Mouse (Mus musculus) limb, embryonic 12.5 days (tissue): ENCODE data around the gene Gm20388. TPM values are rescaled to one million over a fixed set of nuclear protein-coding genes. Genes with fewer than 3 reads are reported as not detected.

ENCODE experiments used
- ATAC-seq: fragments of 200-750 bp; cut with Nextera tagmentation; 2 replicates; pipeline ENCODE4 v1.8.0; 2017; ENCODE audit warnings: low read depth, moderate TSS enrichment; ENCODE audit not compliant: insufficient number of reproducible peaks, insufficient read depth, low FRiP score, low TSS enrichment
- H3K27ac ChIP-seq: fragments of 300-500 bp; sonication (generic); 2 replicates; pipeline ENCODE4 v1.5.1; 2016; ENCODE audit warnings: mild to moderate bottlenecking, moderate library complexity
- H3K27me3 ChIP-seq: fragments of 300-500 bp; sonication (generic); 2 replicates; pipeline ENCODE4 v1.6.1; 2016; ENCODE audit warnings: mild to moderate bottlenecking, moderate library complexity
- H3K36me3 ChIP-seq: fragments of 300-500 bp; sonication (generic); 2 replicates; pipeline ENCODE4 v1.6.1; 2016; ENCODE audit warnings: mild to moderate bottlenecking, moderate library complexity
- H3K4me1 ChIP-seq: fragments of 300-500 bp; sonication (generic); replicated peaks from 2 replicates; pipeline ENCODE4 v1.6.1; 2016
- H3K4me2 ChIP-seq: fragments of 300-500 bp; sonication (generic); 2 replicates; pipeline ENCODE4 v1.6.1; 2016; ENCODE audit warnings: mild to moderate bottlenecking, moderate library complexity
- H3K4me3 ChIP-seq: fragments of 300-500 bp; sonication (generic); replicated peaks from 2 replicates; pipeline ENCODE4 v1.5.1; 2016; ENCODE audit warnings: mild to moderate bottlenecking
- H3K9ac ChIP-seq: fragments of 300-500 bp; sonication (generic); replicated peaks from 2 replicates; pipeline ENCODE4 v1.6.1; 2016; ENCODE audit warnings: mild to moderate bottlenecking, moderate library complexity
- H3K9me3 ChIP-seq: fragments of 300-500 bp; sonication (generic); 2 replicates; pipeline ENCODE4 v1.6.1; 2016; ENCODE audit warnings: mild to moderate bottlenecking, moderate library complexity
- WGBS: fragments of 180-500 bp; shearing (Covaris S2); methylation state at CpG from one replicate; pipeline ENCODE4 v1.1.7; 2016; 5-methylcytosine and 5-hydroxymethylcytosine counted together
- polyA plus RNA-seq: library from polyadenylated mRNA; unstranded; fragments of >200 nt; fragmentation: Nextera tagmentation; extraction: Ambion mirVana; gene quantifications from 2 replicates; pipeline ENCODE4 v1.2.1, GENCODE M21; 2016

Gm20388 gene
- polyA plus RNA-seq, 1 experiment from 2014 or later: not detected

DNA sequence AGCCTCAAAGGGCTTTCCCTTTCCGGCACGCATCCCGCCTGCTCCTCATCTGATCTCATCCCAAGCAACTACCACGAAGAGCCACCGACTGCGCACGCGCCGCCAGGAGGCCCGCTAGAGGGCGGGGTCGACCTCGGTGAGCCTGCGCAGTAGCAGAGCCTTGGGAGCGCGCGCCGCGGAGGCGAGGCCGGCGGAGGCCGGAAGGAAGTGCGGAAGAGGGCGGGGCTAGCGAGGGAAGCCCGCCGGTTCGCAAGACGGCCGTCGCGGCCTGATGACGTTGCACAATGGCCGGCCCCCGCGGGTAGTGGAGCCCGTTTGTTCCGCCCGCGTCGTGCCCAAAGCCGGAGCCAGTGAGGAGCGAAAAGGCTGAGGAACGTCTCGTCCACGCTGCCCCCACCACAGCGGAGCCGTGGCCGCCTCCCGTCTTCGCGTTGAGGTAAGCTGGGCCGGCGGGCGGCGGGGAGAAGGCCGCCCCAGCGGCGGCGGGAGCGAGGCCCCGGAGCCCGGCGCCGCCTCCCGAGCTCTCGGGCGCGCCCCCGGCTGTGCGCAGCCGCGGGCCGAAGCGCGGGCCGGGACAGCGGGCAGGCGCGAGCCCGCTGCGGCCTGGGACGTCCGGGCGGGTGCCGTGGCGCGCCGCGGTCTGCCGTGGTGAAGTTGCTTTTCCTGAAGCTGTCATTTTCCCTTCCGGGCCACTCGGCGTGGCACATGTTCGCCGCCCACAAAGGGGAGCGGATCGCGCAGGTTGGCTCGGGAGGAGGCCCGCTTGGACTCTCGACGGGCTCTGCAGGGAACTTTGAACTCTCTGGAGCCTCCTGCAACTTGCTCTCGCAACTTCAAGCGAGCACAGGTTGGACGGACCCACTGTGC is 2466.0 kb downstream of the Gm20388 start, which contains the start of gene Zc3h18:
Zc3h18 (plus strand) TSS at position 245 of the 867 bp plus-strand sequence.
- peak; percentile 88 for ATAC-seq
- under 1% methylated on average over 105 of the region's 107 CpGs for WGBS
- Histone ChIP-seq H3K4me1 (peaks cover 23% of the 10 kb centered on the region), H3K4me2 (peak within 1 kb of the TSS; percentile 87), H3K9ac (peak within 1 kb of the TSS; percentile 87), H3K4me3 (peak within 1 kb of the TSS; percentile 89), H3K27me3 (no peaks in the 10 kb centered on the region), H3K27ac (peak within 1 kb of the TSS; percentile 93), H3K9me3 (no peaks in the 10 kb centered on the region), H3K36me3 (peaks cover 32% of the 10 kb centered on the region)

- ATAC-seq: no peak
- Histone ChIP-seq H3K9ac (no peak overlapping the region), H3K4me2 (no peak overlapping the region), H3K4me1 (peaks cover 5% of the 10 kb centered on the region), H3K36me3 (peaks cover 89% of the 10 kb centered on the region), H3K4me3 (no peak overlapping the region), H3K9me3 (no peaks in the 10 kb centered on the region), H3K27ac (no peak overlapping the region), H3K27me3 (no peaks in the 10 kb centered on the region)
- WGBS: 85% methylated on average over 4 of the region's 4 CpGs
Measured at GRCm38 (mm10) chr8:122383039-122383438, 2472.4 kb downstream of the Gm20388 start.

DNA sequence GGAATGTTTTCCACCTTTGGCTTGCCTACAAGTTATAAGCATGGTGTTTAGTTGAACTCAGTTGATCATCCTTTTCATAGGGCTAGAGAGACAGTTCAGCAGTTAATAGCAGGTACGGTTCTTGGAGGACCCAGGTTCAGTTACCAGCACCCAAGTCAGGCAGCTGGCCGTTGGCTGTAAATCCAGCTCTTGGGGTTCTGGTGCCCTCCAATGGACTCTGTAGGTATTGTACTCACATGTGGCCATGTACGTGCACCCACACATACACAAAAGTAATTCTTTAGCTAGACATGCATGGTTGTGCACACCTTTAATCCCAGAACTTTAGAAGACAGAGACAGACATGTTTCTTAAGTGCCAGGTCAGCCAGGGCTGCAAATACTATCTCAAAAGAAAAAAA is 2478.7 kb downstream of the Gm20388 start:
- 89% methylated on average over 3 of the region's 3 CpGs for WGBS
- H3K36me3 ChIP-seq: peaks cover 94% of the 10 kb centered on the region
- ATAC-seq: no peak
- H3K4me2 ChIP-seq: no peak overlapping the region
- no peak overlapping the region for H3K9ac ChIP-seq
- no peaks in the 10 kb centered on the region for H3K9me3 ChIP-seq
- H3K27me3 ChIP-seq: no peaks in the 10 kb centered on the region
- H3K27ac ChIP-seq: no peak overlapping the region
- H3K4me1 ChIP-seq: no peaks in the 10 kb centered on the region
- no peak overlapping the region for H3K4me3 ChIP-seq

- no peaks in the 10 kb centered on the region for H3K27me3 ChIP-seq
- no peak overlapping the region for H3K4me3 ChIP-seq
- no peak overlapping the region for H3K27ac ChIP-seq
- H3K4me2 ChIP-seq: no peak overlapping the region
- H3K4me1 ChIP-seq: no peaks in the 10 kb centered on the region
- peaks cover 91% of the 10 kb centered on the region for H3K36me3 ChIP-seq
- no peaks in the 10 kb centered on the region for H3K9me3 ChIP-seq
- ATAC-seq: no peak
- 88% methylated on average over 3 of the region's 3 CpGs for WGBS
- no peak overlapping the region for H3K9ac ChIP-seq
Measured at GRCm38 (mm10) chr8:122390758-122391157, 2480.1 kb downstream of the Gm20388 start.

DNA sequence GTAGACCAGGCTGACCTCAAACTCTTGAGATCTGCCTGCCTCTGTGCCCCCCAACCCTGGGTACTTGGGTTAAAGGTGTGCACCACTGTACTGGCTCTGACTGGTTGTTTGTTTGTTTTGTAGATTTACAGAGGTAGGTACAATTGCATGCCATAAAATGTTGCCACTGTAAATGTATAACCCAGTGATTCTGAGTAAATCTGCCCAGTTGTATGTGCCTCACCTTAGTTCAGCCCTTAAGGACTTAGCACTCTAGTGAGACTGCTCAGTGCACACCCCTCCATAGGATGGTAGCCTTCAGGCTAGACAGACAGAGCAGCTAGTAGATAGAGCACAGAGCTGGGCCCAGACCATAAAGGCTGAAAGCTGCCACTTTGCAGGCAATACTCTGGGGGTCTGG is 2483.1 kb downstream of the Gm20388 start:
- H3K4me1 ChIP-seq: no peaks in the 10 kb centered on the region
- no peaks in the 10 kb centered on the region for H3K27me3 ChIP-seq
- H3K27ac ChIP-seq: no peak overlapping the region
- no peak overlapping the region for H3K9ac ChIP-seq
- no peak; the same call in 1 of the 2 replicates for ATAC-seq
- H3K36me3 ChIP-seq: peaks cover 84% of the 10 kb centered on the region
- no peak overlapping the region for H3K4me3 ChIP-seq
- H3K4me2 ChIP-seq: no peak overlapping the region
- no peaks in the 10 kb centered on the region for H3K9me3 ChIP-seq

GRCm38 (mm10) chr8:122395291-122395690 is 2484.7 kb downstream of the Gm20388 start:
- Histone ChIP-seq H3K4me2 (no peak overlapping the region), H3K27me3 (no peaks in the 10 kb centered on the region), H3K27ac (no peak overlapping the region), H3K9ac (no peak overlapping the region), H3K9me3 (no peaks in the 10 kb centered on the region), H3K4me3 (no peak overlapping the region), H3K36me3 (peaks cover 85% of the 10 kb centered on the region), H3K4me1 (no peaks in the 10 kb centered on the region)
- WGBS: 88% methylated on average over 6 of the region's 6 CpGs
- no peak for ATAC-seq

DNA sequence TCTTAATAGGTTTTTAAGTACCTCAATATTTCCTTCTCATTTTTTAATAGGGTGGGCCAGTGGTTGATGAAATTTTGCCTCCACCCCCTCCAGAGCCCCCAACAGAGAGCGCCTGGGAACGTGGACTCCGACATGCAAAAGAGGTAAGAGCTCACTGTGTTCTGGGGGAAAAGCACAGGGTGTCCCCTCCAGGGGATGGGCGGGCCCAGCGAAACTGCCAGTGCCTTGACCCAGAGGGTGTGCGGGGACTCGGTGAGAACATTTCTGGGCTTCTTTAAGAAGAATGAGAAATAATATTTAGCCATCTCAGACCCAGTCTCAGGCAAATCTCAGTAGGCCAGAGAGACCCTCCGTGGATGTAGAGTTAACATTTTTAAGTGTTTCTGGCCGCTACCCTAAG is 2487.5 kb downstream of the Gm20388 start:
- H3K27ac ChIP-seq: no peak overlapping the region
- ATAC-seq: no peak
- peaks cover 89% of the 10 kb centered on the region for H3K36me3 ChIP-seq
- no peak overlapping the region for H3K4me2 ChIP-seq
- WGBS: 93% methylated on average over 9 of the region's 9 CpGs
- H3K9ac ChIP-seq: no peak overlapping the region
- H3K4me1 ChIP-seq: no peaks in the 10 kb centered on the region
- H3K4me3 ChIP-seq: no peak overlapping the region
- H3K9me3 ChIP-seq: no peaks in the 10 kb centered on the region
- H3K27me3 ChIP-seq: no peaks in the 10 kb centered on the region

DNA sequence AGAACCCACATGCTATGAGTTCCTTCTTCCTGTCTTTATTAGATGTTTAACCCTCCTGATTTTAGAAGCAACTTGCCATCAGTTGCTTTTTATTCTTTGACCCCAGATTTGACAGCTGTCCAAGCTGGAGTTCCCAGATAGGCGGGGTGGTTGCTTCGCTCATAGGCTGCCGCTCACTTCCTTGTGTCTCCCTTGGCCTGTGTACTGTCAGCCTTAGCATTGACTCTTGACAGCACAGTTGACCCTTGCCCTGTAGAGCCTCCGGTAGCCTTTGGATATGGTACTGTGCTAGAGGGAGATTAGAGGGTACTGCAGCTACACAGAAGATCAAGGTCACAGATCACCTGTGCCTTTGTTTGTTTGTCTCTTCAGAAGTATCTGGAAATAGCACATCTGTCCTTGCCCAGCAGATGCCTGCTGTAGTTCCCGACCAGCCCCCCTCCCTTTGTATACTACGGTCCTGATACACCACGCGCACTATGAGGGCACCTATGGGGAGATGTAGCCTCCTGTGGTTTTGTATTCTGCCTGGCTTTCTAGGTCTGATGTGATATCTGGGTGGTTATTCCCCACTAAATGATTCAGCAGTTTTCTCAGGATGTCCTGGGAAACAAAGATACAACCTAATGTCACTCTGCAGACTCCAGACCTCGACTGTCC is 2494.6 kb downstream of the Gm20388 start:
- Histone ChIP-seq H3K27ac (no peak overlapping the region), H3K9ac (no peak overlapping the region), H3K36me3 (peaks cover 100% of the 10 kb centered on the region), H3K27me3 (no peaks in the 10 kb centered on the region), H3K4me1 (no peaks in the 10 kb centered on the region), H3K4me3 (no peak overlapping the region), H3K9me3 (no peaks in the 10 kb centered on the region), H3K4me2 (no peak overlapping the region)
- no peak for ATAC-seq
- 93% methylated on average over 9 of the region's 9 CpGs for WGBS

DNA sequence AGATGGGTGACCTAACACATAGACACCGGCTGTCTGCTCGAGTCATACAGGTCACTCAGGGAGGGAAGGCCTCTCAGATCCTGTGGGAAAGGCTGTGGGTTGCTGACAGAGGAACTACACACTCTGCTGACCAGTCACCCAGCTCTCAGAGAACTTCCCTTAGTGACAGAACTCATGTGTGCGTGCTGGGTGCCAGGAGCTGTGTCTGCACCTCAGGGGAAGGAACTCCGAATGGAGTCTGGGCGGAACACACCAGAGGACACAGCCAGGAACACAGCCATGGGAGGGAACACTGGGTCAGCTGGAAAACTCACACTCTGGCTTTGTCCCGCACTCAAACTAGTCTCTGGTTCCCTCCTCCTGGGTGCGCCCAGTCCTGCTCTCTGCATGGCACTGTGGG is 2497.0 kb downstream of the Gm20388 start:
- no peak overlapping the region for H3K9ac ChIP-seq
- H3K27ac ChIP-seq: no peak overlapping the region
- no peaks in the 10 kb centered on the region for H3K27me3 ChIP-seq
- H3K4me3 ChIP-seq: no peak overlapping the region
- H3K4me1 ChIP-seq: no peaks in the 10 kb centered on the region
- WGBS: 90% methylated on average over 7 of the region's 7 CpGs
- no peak for ATAC-seq
- no peak overlapping the region for H3K4me2 ChIP-seq
- no peaks in the 10 kb centered on the region for H3K9me3 ChIP-seq
- peaks cover 100% of the 10 kb centered on the region for H3K36me3 ChIP-seq

GRCm38 (mm10) chr8:122414311-122414710 is 2503.7 kb downstream of the Gm20388 start:
- no peak overlapping the region for H3K4me2 ChIP-seq
- peaks cover 98% of the 10 kb centered on the region for H3K36me3 ChIP-seq
- 88% methylated on average over 9 of the region's 9 CpGs for WGBS
- no peak overlapping the region for H3K4me3 ChIP-seq
- no peak for ATAC-seq
- H3K27me3 ChIP-seq: no peaks in the 10 kb centered on the region
- no peaks in the 10 kb centered on the region for H3K9me3 ChIP-seq
- H3K27ac ChIP-seq: no peak overlapping the region
- no peak overlapping the region for H3K9ac ChIP-seq
- H3K4me1 ChIP-seq: no peaks in the 10 kb centered on the region

DNA sequence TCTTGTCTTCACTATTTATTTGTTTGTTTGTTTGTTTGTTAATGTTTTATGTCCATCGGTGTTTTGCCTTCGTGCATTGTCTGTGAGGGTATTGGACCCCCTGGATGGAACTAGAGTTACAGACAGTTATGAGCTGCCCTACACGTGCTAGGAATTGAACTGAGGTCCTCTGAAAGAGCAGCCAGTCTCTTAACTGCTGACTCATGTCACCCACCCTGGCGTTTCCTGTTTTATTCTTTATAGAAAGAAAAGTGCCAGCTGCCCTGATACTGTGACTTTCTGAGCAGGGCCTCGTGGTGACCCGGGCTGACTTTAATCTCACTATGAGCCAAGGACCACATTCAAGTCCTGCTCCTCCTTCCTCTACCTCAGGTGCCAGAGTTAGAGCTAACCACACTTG is 2504.9 kb downstream of the Gm20388 start:
- H3K36me3 ChIP-seq: peaks cover 88% of the 10 kb centered on the region
- no peaks in the 10 kb centered on the region for H3K9me3 ChIP-seq
- no peak overlapping the region for H3K9ac ChIP-seq
- ATAC-seq: no peak
- H3K4me1 ChIP-seq: no peaks in the 10 kb centered on the region
- H3K27ac ChIP-seq: no peak overlapping the region
- H3K4me3 ChIP-seq: no peak overlapping the region
- WGBS: 87% methylated on average over 6 of the region's 6 CpGs
- no peaks in the 10 kb centered on the region for H3K27me3 ChIP-seq
- no peak overlapping the region for H3K4me2 ChIP-seq
